Mouse (Mus musculus): ENCODE data around the gene E330017A01Rik.

E330017A01Rik gene

GRCm38 (mm10) chr16:58663021-58663420 lies 24.5 kb upstream of the E330017A01Rik start:
- DNase-seq (ENCODE audit: low spot score) = no peak

DNA sequence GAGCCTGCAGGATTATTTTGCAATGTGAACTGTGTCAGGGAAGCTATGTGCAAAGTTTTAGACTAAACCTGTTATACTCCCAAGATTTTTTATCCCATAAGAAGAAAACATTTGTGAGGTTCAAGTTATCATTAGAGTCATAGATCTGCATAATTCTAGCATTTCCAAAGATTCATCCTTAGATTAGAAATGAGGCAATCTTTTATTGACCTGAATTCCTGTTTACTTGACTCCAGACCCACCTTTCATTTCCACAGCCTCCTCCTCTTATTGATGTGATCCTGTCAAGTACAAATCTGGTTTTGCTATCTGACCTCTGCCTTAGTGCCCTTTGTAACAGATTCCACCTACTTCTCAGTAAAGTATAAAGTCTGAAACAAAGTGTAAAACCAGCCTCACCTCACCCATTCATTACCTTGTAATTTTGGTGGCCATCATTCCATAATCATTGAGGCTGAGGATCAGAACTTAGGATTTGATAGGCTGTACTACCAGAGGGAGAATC lies 23.8 kb upstream of the E330017A01Rik start:
- DNase-seq (ENCODE audit: low spot score) = no peak

GRCm38 (mm10) chr16:58661826-58662225 lies 23.3 kb upstream of the E330017A01Rik start:
- no peak for DNase-seq (ENCODE audit: low spot score)

DNA sequence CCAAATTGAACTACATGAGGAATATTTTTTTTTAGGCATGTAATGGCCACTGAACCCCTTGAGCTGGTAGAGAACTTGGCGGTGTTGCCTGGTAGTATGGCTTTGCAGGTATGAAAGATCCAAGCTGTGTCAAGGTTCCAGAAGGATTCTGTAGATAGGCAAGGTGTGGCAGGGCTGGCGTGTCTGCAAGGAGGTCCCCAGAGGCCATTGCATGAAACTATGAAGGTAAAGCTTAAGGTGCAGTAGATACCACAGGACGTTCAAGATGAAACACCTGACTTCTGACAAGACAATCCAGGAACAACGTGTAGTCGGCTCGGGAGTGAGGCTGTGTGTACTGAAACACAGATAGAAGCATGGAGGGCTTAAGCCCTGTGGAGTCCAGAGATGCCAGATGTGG lies 20.1 kb upstream of the E330017A01Rik start:
- DNase-seq (ENCODE audit: low spot score) = no peak

DNA sequence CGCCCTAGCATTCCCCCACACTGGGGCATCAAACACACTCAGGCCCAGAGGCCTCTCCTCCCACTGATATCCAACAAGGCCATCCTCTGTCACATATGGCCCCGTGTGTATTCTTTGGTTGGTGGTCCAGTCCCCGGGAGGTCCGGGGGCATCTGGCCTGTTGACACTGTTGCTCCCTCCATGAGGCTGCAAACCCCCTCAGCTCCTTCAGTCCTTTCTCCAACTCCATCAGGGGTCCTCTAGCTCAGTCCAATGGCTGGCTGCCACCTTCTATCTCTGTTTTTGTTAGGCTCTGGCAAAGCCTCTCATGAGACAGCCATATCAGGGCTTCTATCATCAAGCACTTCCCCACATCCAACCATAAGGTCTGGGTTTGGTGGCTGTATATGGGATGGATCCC lies 18.0 kb upstream of the E330017A01Rik start:
- DNase-seq (ENCODE audit: low spot score) = no peak

DNA sequence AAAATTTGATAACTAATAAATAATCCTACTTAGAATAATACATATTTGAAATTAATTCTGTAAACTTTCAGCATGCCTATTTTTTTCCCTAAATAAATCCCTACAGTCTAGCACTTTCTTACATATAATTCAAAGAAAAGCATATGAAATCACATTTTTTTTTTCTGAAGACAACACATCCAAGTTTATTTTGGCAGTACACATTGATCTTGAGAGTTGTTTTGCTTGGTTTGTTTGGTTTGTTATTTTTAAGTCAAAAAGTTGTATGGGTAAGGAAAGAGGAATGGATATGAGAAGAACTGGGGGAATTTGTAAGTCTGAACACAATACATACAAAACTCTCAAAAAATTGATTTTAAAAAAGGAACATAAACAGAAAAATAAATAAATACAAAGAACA lies 17.2 kb upstream of the E330017A01Rik start:
- no peak for DNase-seq (ENCODE audit: low spot score)

DNA sequence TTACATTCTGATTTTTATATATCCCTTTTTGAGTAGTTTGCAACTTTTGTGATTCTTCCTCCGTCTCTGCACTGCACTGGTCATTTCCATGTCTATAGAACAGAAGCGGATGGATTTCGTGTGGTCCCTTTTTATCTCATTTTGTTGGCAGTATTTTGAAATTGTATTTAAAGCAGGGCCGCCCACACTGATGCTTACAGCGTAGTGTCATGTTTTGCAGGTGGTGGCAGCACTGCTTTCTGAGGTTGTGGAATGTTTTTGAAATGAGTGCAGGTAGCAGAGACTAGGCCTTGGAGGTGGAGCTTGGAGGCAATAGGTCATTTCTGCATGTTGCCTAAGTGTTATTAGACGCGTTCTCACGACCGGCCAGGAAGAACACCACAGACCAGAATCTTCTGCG lies 11.4 kb upstream of the E330017A01Rik start:
- no peak for DNase-seq (ENCODE audit: low spot score)

DNA sequence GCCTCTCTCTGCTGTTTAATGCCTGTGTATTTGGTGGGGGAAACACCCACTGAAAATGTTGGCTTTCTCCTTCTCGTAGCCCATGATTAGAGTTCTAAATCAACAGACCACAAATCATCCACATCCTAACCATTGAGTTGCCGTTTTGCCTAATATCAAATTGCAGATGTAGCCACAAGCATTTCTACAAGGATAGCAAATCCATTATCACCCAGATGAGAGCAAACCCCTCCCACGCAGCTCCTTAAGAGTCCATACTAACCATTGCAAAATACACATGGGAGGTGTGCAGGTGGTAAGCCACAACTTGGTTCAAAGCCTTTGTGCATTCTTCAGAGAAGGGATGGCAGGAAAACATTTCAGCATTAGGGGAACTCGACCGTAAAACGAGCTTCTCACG lies 523 bp downstream of the E330017A01Rik start:
- no peak for DNase-seq (ENCODE audit: low spot score)

- DNase-seq (ENCODE audit: low spot score) = no peak
Measured at GRCm38 (mm10) chr16:58637448-58637847, 1.1 kb downstream of the E330017A01Rik start.

- no peak for DNase-seq (ENCODE audit: low spot score)
Measured at GRCm38 (mm10) chr16:58635866-58636265, 2.7 kb downstream of the E330017A01Rik start.

GRCm38 (mm10) chr16:58629736-58630135 lies 8.8 kb downstream of the E330017A01Rik start:
- DNase-seq (ENCODE audit: low spot score) = no peak

GRCm38 (mm10) chr16:58628968-58629367 lies 9.6 kb downstream of the E330017A01Rik start:
- DNase-seq (ENCODE audit: low spot score) = no peak

DNA sequence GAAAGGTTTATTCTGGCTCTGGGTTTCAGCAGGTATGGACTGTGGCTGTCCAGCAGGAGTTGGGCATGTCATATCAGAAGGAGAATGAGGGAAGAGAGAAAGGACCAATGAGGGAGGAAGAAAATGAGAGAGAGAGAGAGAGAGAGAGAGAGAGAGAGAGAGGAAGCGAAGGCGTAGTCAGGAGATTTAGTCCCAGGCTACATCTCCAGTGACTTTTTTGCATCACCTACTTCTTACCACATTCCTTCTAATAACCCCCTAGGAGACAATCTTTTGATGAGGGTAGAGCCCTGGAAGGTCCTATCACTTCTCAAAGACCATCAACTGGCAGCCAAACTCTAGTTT lies 10.2 kb downstream of the E330017A01Rik start:
- no peak for DNase-seq (ENCODE audit: low spot score)

- no peak for DNase-seq (ENCODE audit: low spot score)
Measured at GRCm38 (mm10) chr16:58627597-58628335, 10.8 kb downstream of the E330017A01Rik start.

GRCm38 (mm10) chr16:58623944-58624343 lies 14.6 kb downstream of the E330017A01Rik start:
- no peak for DNase-seq (ENCODE audit: low spot score)

GRCm38 (mm10) chr16:58623114-58623513 lies 15.4 kb downstream of the E330017A01Rik start:
- DNase-seq (ENCODE audit: low spot score) = no peak

DNA sequence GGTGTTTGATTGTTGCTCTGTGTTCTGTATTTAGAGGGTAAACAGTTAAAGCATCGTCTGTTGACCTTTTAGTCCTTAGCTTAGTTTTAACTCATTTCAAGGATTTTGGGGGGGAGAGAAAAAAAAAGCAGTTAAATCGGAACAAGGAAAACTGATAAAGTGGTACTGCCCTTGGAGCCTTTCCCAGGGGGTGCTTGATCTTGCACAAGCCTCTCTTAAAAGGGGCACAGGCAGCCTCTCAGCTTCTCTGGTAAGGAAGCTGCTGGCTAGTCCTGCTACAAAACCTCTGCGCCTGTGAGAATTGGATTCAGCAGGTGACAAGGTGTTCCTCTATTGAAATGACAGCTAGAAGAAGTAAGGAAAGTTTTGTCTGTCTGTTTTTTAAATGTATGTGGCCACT lies 16.2 kb downstream of the E330017A01Rik start:
- DNase-seq (ENCODE audit: low spot score) = no peak

- no peak for DNase-seq (ENCODE audit: low spot score)
Measured at GRCm38 (mm10) chr16:58617346-58617745, 21.2 kb downstream of the E330017A01Rik start.

GRCm38 (mm10) chr16:58616878-58617277 lies 21.7 kb downstream of the E330017A01Rik start, which contains the start of gene Gm813:
Gene Gm813 (minus strand): TSS chr16:58616978.
- DNase-seq (ENCODE audit: low spot score) = no peak

DNA sequence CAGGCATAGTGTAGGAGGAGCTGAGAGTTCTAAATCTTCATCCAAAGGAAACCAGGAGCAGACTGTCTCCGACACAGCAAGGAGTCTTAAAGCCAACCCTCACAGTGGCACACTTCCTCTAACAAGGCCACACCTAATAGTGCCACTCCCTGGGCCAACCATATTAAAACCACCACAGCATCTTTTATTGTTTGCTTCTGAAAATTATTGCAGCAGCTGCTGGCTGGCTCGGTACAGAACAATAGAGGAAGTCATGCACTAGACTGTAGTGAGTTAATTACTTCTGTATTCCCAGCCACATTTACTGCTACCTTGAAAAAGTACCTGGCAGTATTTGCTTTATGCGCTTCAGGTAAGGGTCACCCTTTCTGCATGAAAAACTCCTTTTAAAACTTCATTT lies 25.6 kb downstream of the E330017A01Rik start:
- no peak for DNase-seq (ENCODE audit: low spot score)

DNA sequence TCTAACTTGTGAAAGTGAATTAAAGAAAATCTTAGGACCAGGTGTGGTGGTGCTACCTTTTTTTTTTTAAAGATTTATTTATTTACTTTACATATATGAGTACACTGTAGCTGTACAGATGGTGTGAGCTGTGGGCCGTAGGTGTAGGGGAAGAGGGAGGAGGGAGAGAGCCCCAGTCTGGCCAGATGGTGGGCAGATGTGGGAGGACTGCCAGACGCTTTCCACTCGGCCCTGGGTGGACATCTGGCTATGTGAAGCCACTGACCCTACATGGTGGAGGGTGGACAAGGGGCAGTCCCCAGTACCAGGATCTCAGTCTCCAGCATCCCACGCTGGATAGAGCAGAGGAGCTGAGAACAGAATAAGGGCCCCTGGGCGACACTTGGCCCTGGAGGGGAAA lies 31.4 kb downstream of the E330017A01Rik start:
- no peak for DNase-seq (ENCODE audit: low spot score)

- no peak for DNase-seq (ENCODE audit: low spot score)
Measured at GRCm38 (mm10) chr16:58604680-58605079, 33.9 kb downstream of the E330017A01Rik start.

DNA sequence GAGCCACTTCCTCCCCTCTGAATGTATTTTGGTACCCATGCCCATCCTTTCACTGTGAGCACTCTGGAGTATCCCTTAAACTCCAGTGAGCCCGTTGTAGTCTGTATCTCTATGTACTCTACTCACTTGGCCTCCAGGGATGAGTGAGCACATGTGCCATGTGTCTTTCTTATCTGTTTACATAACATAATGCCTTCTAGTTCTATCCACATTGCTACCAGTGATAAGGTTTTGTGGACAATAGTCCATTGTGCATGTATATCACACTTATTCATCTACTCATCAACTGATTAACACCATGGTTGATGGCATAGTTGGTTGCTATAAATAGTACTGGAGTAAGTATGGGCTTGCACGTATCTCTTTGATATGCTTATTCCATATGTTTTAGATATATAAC lies 34.7 kb downstream of the E330017A01Rik start:
- no peak for DNase-seq (ENCODE audit: low spot score)

DNA sequence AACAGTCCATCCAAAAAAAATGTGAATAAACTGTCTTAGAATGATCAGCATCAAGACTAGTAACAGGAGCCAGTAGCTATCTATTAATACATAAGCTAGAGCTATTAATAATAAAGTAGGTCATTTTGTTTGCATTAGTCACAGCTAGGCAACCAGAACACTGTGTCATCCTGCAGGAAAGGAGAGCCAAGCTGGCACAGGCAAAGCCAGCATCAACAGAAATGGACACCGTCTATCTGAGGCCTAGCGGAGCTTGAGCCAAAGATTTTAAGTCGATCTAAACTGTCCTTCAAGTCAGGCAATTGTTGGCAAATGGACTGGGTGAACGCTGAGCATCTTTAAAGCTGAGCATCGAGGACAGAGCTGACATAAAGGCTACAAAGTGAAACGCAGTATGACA lies 37.7 kb downstream of the E330017A01Rik start:
- no peak for DNase-seq (ENCODE audit: low spot score)
